Mouse (Mus musculus): ENCODE measurements at regions not wholly inside any gene's neighbourhood (a gene's known extent, or its start where the extent isn't known, plus 50 kb on each side); places are given as distances from the start of the nearest gene placed in this dataset.

- TF ChIP-seq GATA1 (IDR thresholded peaks at IDR 0.05; ENCODE audit: borderline replicate concordance, low read length) (no peak), FLI1 (IDR thresholded peaks at IDR 0.05; ENCODE audit: low read length) (no peak)
These were observed 175.2 kb downstream of the En1 start for GRCm38 (mm10) chr1:120777468-120777867.
